Mouse (Mus musculus): ENCODE measurements around the gene Sub1. TPM values are rescaled to one million over a fixed set of nuclear protein-coding genes. Genes with fewer than 3 reads are reported as not detected.

The Sub1 gene
- total RNA-seq, 2 experiments from 2014 or later: 295 to 298 TPM

- DNase-seq (ENCODE audit: low spot score in 2 of 2): no peak
Measured at GRCm38 (mm10) chr15:12013532-12014196, 16.9 kb upstream of the Sub1 start.

- no peak for DNase-seq (ENCODE audit: low spot score in 2 of 2)
Measured at GRCm38 (mm10) chr15:12010602-12011044, 13.8 kb upstream of the Sub1 start.

- no peak for DNase-seq (ENCODE audit: low spot score in 2 of 2)
Measured at GRCm38 (mm10) chr15:12009712-12010601, 13.2 kb upstream of the Sub1 start.

GRCm38 (mm10) chr15:12008894-12009293 is 12.1 kb upstream of the Sub1 start:
- DNase-seq (ENCODE audit: low spot score in 2 of 2): no peak

GRCm38 (mm10) chr15:12007971-12008800 is 11.4 kb upstream of the Sub1 start:
- no peak for DNase-seq (ENCODE audit: low spot score in 2 of 2)

GRCm38 (mm10) chr15:12007421-12007820 is 10.6 kb upstream of the Sub1 start:
- DNase-seq (ENCODE audit: low spot score in 2 of 2): no peak

GRCm38 (mm10) chr15:12006169-12006568 is 9.4 kb upstream of the Sub1 start:
- no peak for DNase-seq (ENCODE audit: low spot score in 2 of 2)

GRCm38 (mm10) chr15:11995815-11996201 is 975 bp downstream of the Sub1 start:
- DNase-seq (ENCODE audit: low spot score in 2 of 2): peak; percentile 93 to 95

GRCm38 (mm10) chr15:11994921-11995814 is 1.6 kb downstream of the Sub1 start:
- no peak for DNase-seq (ENCODE audit: low spot score in 2 of 2)

- DNase-seq (ENCODE audit: low spot score in 2 of 2): no peak
Measured at GRCm38 (mm10) chr15:11994006-11994405, 2.8 kb downstream of the Sub1 start.

- DNase-seq (ENCODE audit: low spot score in 2 of 2): no peak
Measured at GRCm38 (mm10) chr15:11991552-11992113, 5.2 kb downstream of the Sub1 start.

GRCm38 (mm10) chr15:11988580-11988979 is 8.2 kb downstream of the Sub1 start:
- DNase-seq (ENCODE audit: low spot score in 2 of 2): no peak

GRCm38 (mm10) chr15:11987892-11988291 is 8.9 kb downstream of the Sub1 start:
- DNase-seq (ENCODE audit: low spot score in 2 of 2): no peak

GRCm38 (mm10) chr15:11981985-11982384 is 14.8 kb downstream of the Sub1 start:
- no peak for DNase-seq (ENCODE audit: low spot score in 2 of 2)

GRCm38 (mm10) chr15:11981501-11981900 is 15.3 kb downstream of the Sub1 start:
- DNase-seq (ENCODE audit: low spot score in 2 of 2): no peak

GRCm38 (mm10) chr15:11978175-11978574 is 18.6 kb downstream of the Sub1 start:
- no peak for DNase-seq (ENCODE audit: low spot score in 2 of 2)

GRCm38 (mm10) chr15:11977071-11977470 is 19.7 kb downstream of the Sub1 start:
- DNase-seq (ENCODE audit: low spot score in 2 of 2): no peak

GRCm38 (mm10) chr15:11975836-11976235 is 20.9 kb downstream of the Sub1 start:
- DNase-seq (ENCODE audit: low spot score in 2 of 2): no peak

GRCm38 (mm10) chr15:11971854-11972420 is 24.8 kb downstream of the Sub1 start:
- DNase-seq (ENCODE audit: low spot score in 2 of 2): peak; percentile 77 to 84

- no peak for DNase-seq (ENCODE audit: low spot score in 2 of 2)
Measured at GRCm38 (mm10) chr15:11970621-11971020, 26.2 kb downstream of the Sub1 start.

Measured in layer of hippocampus, postnatal 14 days (tissue).